Mouse (Mus musculus): ENCODE data around the gene Fgf12.

Gene Fgf12

DNA sequence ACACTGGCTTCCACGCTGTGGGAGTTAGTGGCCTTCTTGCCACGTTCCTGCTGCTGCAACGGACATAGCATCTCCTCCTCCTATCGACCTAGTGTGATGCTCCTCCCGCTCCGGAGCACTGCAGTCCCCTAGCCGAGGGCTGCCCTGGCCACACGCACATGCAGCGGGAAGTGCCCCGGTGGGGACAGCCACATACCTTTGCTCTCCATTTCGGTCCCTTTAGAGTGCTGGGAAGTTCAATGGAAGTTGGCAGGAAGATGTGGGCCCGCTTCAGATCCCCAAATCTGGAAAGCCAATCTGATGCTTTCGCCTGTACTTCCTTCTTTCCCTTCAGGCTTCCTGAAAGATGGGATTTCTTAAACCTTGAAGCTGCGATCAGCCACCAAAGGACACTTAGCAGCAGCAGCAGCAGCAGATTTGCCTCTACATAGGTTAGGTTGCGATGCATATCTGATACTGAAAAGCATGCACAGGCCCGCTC, at the start of gene Fgf12:
Gene Fgf12, minus strand, starts transcription at position 431 of the 481 bp plus-strand sequence.
- DNase-seq, result peak; percentile 11

DNA sequence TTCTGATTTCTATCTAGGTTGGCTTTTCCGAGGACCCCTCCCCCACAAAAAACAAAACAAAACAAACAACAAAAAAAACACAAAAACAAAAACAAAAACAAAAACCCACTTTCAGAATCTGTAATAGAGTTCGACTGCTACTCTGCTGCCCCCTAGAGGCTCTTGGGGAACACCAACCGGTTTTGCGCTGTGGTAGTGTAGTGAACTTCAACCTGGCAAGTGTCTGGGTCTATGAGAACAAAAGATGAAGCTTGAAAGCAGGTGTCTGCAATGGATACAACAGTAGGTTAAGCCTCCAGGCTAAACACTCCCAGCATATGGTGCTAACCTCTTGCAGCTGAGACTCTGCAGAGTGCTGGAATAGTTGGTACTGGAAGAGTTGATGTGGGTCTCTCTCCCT, 40.2 kb upstream of the Fgf12 start:
- DNase-seq, result peak; percentile 57

DNA sequence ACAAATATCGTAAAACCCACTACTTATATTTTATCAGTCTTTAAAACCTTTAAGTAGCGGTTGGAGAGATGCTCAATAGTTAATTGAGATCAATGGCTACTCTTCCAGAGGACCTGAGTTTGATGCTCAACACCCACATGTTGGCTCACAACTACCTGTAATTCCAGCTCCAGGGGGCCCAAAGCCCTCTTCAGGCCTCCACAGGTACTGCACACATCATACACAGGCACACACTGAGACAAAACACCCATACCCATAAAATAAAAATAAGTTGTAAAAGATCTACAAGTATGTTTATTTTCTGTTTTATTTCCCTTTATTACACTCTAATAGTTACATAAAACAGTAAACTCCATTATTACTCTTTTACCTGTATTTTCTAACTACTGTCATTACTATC, 17.4 kb upstream of the Fgf12 start:
- DNase-seq, result no peak

DNA sequence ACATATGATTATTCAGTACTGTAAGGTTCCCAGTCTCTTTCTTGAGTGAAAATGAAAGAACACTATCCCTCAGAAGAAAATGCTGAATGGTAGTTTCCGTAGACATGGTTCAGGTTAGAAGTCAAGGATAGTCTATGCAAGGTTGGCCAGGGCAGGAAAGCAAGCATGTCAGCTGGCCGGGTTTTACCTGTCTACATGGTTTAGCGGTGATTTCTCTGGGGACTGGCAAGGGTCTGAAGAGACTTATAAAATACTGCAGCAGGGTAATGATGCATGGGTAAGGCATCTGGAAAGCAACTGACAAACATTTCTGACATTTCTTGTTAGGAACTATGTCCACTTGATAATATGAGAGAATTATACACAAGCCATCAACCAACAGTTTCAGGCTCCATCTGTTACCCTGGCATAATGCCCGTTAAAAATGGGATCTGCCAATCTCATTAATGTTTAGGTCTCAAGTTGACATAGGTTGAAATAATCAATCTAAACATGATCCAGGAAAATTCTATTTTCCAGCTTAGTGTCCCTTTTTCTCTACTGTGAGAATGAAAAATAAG, 8.6 kb upstream of the Fgf12 start:
- no peak for DNase-seq

DNA sequence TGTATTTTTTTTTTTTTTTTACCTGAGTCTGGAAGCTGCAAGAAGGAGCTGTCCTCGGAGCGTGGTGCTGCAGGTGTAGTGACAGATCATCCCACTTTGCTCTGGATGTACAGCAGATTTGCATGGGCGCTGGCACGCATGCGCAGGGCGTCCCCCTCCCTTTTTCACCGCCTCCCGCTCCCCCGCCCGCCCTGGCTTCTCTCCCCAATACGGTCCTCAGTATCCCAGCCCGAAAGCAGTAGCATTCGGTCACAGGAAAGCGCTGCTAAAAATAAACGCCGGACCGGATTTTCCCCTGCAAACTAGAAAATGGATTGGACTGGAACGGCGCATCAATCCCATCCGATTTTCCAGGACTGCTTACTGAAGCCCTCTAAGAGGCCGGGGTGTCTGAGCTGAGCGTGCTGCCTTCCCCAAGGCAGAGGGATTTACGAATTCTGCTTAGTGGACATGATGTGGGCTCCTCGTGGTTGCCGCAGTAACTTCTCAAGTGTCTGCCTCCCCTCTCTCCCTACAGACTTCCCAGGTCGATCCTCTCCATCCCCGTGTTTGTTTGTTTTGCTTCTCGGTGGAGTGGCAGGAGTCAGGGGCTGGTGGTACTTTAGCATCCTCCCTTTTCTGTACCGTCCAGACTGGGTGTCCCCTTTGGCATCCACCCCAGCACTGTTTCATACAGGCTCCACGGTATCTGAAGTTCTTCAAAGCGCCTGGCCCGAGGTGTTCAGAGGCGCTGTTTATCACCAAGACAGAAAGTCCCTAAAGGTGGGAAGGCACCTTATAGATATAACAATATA, 453 bp upstream of the Fgf12 start:
- DNase-seq, result peak; percentile 83

DNA sequence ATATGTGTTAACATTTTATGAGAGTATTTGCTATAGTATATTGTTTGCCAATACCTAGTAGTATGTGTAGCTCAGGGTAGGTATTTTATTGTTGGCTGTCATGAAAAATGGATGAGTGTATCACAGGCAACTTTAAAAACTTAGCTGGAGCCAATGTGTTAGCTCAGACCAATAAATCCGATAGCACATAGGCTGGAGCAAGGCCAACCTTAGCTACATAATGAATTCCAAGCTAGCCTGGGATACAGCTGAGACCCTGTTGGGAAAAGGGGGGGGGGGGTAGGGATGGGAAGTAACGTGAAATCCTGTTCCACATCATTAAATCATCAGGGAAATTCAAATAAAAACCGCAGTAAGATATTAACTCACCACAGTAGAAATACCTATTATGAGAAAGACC, 18.4 kb downstream of the Fgf12 start:
- DNase-seq, result no peak

DNA sequence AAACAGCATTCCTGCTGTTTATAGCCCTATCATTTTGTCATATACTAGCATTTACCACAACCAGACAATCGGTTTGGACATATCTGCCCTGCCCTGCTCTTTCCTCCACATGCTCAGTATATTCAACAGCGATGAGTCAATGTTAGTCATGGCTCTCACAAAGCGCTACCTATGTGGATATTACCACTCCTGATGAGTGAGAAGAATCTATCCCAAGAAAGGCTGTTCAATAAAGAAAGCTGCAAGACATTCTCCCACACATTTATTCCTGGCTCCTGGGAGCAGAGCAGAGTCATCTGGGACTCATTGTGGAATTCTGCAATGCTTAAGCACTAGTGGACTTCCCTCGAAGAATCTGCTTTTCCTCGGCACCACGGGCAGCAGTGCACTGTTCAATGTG, 26.1 kb downstream of the Fgf12 start:
- no peak for DNase-seq

DNA sequence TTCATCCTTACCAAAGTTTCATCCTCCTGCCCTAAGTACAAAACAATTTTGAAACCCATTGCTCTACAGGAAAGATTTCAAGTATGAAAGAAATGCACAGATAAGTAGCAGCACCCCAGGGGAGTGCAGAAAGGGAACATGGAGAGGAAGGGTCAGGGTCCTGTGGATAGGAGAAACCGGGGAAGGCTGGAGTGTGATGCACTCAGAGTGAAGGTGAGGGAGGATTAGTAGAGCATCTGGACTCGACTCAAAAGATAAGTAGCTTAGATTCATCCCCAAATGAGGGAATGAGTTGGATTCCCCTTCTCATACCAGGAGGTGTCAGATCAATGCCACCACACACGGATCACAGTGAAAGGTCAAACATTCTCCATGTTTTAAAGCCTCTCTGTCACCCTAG, 46.2 kb downstream of the Fgf12 start:
- no peak for DNase-seq

DNA sequence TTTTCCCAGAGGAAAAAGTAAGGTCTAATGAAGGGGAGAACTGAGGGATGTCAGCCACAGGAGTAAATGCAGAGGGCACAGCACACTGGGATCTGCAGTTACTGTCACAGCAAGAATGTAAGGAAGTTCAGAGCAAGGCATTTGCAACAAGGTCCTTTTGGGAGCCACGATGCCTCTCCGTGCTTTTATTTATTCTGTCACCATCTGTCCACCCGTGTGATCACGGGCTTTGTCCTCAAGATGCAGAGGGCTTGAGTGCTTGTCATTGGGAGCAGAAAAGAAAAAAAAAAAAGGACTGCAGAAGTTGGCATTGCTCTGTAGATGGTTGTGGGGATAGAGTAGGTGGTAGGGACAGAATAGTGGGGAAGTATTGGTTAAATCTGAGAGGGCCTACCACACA, 52.5 kb downstream of the Fgf12 start:
- no peak for DNase-seq

DNA sequence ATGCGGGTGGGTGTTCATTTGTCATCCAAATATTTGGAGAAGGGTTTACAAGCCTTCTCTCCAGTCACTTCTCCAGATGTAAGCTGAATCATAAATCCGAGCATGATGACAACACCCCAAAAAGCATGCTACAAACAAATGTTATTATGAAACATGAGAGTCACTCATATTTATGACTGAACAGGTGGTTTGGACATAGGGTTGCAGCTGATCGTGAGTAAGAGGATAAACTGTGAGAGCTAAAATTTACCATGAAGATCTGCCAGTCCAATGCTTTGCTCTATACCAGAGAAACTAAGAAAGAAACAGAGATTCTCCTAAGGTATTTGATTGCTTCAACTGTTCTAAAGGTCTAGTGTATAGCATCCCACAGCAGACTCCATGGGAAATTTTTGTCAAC, 56.0 kb downstream of the Fgf12 start:
- DNase-seq, result no peak

DNA sequence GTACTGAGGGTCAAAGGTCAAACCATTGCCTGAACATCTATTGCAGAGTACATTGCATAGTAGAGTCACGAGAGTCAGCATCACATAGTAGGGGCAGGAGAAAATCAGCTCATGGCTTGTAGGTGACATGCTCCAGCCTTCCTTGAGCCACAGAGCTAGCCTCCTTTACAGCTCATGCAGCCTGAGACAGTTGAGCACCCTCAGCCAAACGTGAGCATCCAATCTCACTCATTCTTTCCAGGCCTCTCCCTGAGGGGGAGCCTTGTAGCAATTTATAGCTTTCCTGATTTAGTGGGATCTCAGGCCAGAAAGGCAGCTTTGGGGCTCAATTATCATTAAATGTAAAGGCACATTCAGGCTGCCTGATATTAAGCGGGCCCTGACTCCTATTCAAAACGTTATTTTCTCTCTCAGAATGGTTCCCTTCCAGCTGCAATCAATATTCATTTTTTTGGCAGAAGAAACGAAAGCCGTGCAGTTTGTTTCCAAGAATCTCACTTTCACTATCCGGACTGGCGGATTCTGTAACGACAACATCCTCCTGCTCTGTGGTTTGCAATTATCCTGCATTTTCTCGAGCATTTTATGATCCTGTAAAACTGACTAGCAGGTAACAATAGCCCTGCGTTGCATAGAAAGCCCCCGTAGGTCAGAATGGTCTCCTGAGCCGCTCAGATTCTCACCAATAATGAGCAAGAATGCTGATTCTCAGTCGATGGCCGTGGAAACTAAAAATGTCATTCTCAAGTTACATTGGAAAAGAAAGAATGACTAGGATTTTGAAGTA, 58.6 kb downstream of the Fgf12 start:
- peak; percentile 6 for DNase-seq

DNA sequence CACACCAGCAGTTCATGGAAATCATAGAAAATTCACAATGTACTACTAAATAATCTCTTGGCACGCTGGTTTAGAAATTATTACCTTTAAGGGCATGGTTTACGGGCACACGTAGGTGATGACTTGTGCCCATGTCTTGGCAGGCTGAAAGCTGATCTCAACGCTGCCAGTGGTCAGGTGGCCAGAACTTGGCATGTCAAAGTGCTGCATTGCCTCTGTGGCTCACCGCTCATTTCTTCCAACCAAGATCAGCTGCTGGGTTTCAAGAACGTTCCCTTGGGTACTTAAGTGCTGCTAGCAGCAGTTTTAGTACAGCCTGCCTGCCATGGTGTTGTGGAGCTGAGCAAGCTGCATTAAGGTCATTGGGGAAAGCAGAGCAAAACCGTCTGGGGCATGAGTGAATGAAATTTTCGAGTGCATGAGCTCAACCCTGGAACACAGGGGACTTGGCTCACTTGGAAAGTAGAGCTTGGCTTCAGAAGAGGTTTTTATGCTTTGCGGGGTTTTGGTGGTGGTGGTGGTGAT, 63.9 kb downstream of the Fgf12 start:
- peak; percentile 7 for DNase-seq

DNA sequence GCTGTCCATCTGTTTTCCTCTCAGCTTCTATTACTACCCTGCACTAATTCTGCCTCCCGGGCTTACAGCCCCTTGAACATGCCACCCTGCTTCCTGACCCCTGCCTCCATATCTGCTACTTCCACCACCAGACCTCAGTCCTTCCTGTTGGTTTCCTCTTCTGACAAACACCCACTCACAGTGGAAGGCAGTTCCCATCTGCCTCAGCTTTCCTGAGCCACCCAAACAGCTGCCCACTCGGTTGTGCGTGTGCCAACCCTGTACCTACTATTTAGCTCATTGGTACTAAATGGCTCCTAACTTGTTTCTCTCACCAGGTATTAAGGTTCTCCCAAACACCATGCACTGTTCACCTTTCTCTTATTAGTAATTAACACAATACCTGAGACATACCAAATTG, 71.2 kb downstream of the Fgf12 start:
- no peak for DNase-seq

DNA sequence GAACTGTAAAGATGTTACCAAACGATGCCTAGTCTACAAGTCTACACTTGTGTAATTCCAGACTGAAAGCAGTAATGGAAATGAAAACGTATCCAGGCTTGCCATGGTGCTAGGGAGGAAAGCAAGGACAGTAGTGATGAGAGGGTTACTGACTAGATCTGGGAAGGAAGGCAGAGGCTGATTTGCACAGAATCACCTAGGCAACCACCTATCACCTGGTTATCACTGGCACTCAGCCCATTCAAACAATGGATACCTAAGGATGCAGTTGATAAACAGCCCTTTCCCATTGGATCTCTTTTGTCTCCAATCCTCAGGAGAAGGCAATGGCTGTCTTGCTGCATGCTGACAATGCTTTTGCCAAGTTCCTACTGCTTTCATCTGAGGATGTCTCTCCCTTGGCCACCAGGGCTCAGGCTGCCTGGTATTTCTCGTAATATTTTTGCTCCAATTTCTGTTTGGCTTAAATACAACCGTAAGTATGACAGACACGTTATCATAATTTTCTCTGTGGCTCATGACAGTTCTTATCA, 84.0 kb downstream of the Fgf12 start:
- DNase-seq, result no peak

DNA sequence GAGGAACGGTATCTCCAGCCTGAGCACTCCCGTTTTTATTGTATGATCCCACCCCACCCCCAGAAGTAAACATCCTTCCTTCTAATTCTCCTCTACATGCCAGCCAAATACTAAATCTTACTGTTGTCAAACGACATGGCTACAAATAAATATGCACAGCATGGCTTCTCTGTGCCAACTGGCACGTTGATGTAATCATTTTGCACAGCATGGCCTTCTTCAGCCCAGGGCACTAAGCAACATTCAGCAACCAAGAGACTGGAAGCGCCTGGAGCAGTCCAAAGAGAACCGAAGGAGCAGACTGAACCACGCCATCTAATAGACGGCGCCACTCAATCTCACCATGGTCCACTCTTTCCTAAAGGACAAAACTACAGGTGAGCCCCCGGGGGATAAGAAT, 100.2 kb downstream of the Fgf12 start:
- DNase-seq, result no peak

DNA sequence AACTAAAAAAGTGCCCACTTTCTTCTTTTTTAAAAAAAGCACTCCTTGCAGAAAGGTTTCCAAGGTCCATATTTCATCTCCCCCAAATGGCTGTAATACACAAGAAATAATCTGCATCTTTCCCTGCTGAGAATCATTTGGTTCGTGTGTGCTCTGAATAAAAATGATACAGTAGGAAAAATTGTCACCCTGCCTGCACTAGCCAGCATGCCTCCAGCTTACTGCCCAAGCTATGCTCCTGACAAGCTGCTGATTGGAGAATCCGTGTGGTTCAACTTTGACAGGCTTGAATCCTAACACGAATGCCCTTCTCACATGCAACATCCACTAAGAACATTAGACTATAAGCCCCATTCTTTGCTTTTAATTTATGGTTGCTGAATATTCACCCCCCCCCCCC, 102.3 kb downstream of the Fgf12 start:
- DNase-seq, result no peak

DNA sequence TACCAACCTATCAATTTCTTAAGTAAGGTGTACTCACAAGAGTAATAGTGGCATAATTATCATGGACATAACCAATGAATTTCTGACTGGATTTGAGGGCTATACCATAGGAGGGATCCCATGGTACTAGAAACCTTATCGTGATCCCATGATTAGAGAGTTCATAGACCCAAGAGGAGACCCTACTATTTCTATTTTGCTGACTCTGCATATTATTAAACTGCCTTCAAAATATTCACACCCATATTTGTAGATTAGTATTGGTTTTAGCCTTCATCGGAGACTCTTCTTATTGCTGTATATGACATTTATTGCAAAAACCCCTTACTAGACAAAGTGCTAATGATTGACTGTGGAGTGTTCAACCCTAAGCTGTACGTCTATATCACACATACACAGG, 107.8 kb downstream of the Fgf12 start:
- no peak for DNase-seq

DNA sequence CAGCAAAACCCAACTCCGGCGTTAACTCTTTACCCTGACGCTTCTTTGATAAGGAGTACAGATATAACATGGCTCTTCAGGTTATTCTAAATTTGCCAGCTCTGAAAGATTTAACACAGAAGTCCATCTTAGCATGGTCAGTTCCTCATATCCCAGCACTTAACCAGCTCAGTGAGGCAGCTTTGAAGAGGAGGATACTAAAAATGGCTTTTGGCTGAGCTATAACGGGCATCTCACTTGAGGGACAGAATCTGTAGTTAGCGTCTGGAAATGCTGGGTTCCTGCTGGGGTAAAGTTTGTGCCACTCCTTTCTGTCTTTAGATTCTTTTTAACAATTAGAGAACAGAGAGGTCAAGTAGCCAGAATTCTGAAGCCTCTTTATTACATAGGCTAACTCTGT, 121.1 kb downstream of the Fgf12 start:
- no peak for DNase-seq

DNA sequence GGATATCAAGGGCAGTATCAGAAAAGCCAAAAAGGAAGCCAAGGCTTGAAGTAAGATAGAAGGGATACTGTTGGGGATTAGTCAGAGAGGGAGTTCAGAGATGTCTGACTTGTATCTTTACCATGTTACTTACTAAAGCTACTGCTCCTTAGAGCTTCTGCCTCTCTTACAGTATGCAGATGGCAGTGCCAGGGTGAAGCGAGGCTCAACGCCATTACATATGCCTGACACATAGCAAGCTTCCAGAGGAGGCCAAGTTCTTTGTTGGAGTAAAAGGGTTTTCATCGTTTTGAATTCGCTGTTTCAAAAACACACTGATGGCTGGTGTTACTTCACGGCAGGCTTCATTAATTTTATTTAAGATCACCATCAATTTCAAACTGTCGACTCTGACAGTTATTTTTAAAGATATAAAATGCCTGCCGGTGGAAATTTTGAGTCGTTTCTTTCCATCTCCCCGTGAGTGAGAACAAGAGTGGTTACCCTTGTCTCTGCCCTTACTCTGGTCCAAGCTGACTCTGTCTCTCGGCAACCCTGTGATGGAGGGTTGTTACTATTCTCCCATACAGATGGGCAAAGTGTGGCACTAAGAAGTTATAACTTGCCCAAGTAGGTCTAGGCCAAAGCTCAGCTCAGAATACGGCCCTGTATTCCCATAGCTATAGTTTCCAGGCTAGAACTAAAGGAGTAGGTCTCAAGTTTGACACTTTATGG, 121.9 kb downstream of the Fgf12 start:
- no peak for DNase-seq

DNA sequence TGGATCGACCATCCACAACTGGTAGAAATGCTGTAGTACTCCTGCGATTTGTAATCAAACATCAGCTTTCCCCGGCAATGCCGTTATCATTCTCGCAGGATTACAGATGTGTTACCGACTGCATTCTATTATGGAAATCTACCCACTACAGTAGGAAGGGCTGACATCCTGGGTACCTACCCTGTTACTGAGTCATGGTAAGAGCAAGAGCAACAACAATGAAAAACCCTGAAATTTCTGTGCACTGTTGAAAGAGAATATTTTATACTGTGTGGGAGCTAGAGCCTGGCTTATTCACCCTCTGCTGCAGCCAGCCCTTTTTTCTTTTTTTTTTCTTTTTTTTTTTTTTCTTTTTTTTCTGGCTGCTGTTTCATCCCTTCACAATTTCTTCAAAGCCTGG, 126.6 kb downstream of the Fgf12 start:
- DNase-seq, result no peak

DNA sequence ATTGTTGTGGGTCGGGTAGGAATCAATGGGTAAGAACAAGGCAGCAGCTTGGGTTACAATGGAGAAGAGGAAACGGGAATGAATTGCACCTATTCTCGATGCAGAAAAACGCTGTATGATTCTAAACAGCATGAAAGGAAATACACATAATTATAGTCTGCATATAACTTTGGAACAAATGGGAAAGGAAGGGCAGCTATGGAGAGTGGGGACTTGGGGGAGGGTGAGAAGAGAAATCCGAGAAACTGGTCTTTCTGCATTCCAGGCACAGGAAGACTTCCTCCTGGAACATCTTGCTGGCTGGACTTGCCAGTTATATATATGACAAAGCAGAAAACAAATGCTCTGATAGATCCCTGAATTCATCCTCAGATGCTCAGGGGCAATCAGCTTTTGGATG, 127.2 kb downstream of the Fgf12 start:
- no peak for DNase-seq

DNA sequence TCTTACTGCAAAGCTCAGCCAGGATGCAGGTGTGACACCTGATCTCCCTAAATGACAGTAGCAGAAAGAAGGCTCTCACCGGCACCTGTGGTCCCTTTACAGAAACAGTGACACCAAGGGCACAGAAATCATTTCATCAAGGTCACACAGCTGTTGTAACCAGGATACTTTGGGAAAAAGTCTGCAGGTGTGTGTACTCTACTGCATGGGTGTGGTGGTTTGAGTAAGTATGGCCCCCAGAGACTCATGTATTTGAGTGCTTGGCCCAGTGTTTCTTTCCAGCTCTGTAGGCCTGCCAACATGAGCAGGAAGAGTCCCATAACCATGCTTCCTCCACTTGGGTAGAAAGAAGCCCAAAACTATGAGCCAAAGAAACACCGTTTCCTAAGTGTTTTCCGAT, 138.5 kb downstream of the Fgf12 start:
- DNase-seq, result no peak

DNA sequence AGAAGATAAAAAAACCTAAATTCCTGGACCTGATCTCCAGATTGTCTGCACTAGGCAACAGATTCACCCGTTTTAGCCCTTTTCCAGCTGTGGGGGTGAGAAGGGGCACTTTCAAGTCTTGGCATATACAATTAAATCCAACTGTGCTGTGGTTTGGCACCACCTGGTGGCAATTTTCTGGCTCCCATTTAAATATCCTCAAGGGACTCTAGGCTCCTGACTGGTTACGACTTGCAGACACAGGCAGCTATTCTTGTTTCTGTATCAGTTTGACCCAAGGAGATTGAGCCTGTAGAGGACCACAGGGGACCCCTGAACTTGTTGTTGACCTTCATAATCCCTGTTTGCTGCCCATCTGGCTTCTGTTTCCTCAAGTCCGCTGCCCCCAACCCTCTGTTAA, 141.9 kb downstream of the Fgf12 start:
- peak; percentile 48 for DNase-seq
